Mouse (Mus musculus): ENCODE measurements around the gene Snd1. TPM values are rescaled to one million over a fixed set of nuclear protein-coding genes. Genes with fewer than 3 reads are reported as not detected.
A peak's percentile ranks its signal among the peaks of the same experiment; 100 is the strongest.

Snd1 gene
- polyA plus RNA-seq, 1 experiment from 2014 or later: 34.9 TPM

- WGBS (ENCODE audit: insufficient replicate concordance): 67% methylated on average over 11 of the region's 11 CpGs
- TF ChIP-seq CTCF (IDR thresholded peaks at IDR 0.05; ENCODE audit: low read depth) (no peak), EP300 (IDR thresholded peaks at IDR 0.05; ENCODE audit: low read depth) (no peak)
- peak; percentile 36 for ATAC-seq
- H3K4me1 ChIP-seq (ENCODE audit: insufficient read depth): peaks cover 8% of the 10 kb centered on the region
- no peak overlapping the region for H3K4me2 ChIP-seq (ENCODE audit: low read depth, low read length)
- no peaks in the 10 kb centered on the region for H3K27me3 ChIP-seq (ENCODE audit: insufficient read depth, low read length)
- DNase-seq: peak; percentile 54
- no peaks in the 10 kb centered on the region for H3K36me3 ChIP-seq (replicated peaks; ENCODE audit: insufficient read depth, low read length)
- H3K9ac ChIP-seq (replicated peaks): no peak overlapping the region
- no peak overlapping the region for H3K4me3 ChIP-seq (ENCODE audit: low read depth, low read length)
- H3K27ac ChIP-seq (ENCODE audit: low read depth): no peak overlapping the region
- no peaks in the 10 kb centered on the region for H3K9me3 ChIP-seq (ENCODE audit: low read length)
Observed at GRCm38 (mm10) chr6:28572991-28573759, 98.2 kb downstream of the Snd1 start.

- DNase-seq: no peak
- H3K27ac ChIP-seq (ENCODE audit: low read depth): no peak overlapping the region
Observed at GRCm38 (mm10) chr6:28576356-28577264, 101.7 kb downstream of the Snd1 start.

GRCm38 (mm10) chr6:28582847-28583246 is 107.9 kb downstream of the Snd1 start:
- no peaks in the 10 kb centered on the region for H3K4me1 ChIP-seq (ENCODE audit: insufficient read depth)
- H3K9me3 ChIP-seq (ENCODE audit: low read length): no peaks in the 10 kb centered on the region
- DNase-seq: no peak
- ATAC-seq: no peak
- H3K9ac ChIP-seq (replicated peaks): no peak overlapping the region
- H3K27me3 ChIP-seq (ENCODE audit: insufficient read depth, low read length): no peaks in the 10 kb centered on the region
- H3K27ac ChIP-seq (ENCODE audit: low read depth): no peak overlapping the region
- H3K4me2 ChIP-seq (ENCODE audit: low read depth, low read length): no peak overlapping the region
- H3K4me3 ChIP-seq (ENCODE audit: low read depth, low read length): no peak overlapping the region
- 88% methylated on average over 3 of the region's 3 CpGs for WGBS (ENCODE audit: insufficient replicate concordance)
- 0 out of 2 replicates have a peak, but pooled peaks cover 3% of the 10 kb centered on the region for H3K36me3 ChIP-seq (replicated peaks; ENCODE audit: insufficient read depth, low read length)
- TF ChIP-seq EP300 (IDR thresholded peaks at IDR 0.05; ENCODE audit: low read depth) (no peak), CTCF (IDR thresholded peaks at IDR 0.05; ENCODE audit: low read depth) (no peak)

More at GRCm38 (mm10) chr6:28576356-28577264, 101.7 kb downstream of the Snd1 start:
- Histone ChIP-seq H3K9ac (replicated peaks) (no peak overlapping the region), H3K4me1 (ENCODE audit: insufficient read depth) (peaks cover 8% of the 10 kb centered on the region), H3K4me3 (ENCODE audit: low read depth, low read length) (no peak overlapping the region), H3K27me3 (ENCODE audit: insufficient read depth, low read length) (no peaks in the 10 kb centered on the region), H3K36me3 (replicated peaks; ENCODE audit: insufficient read depth, low read length) (no peaks in the 10 kb centered on the region), H3K9me3 (ENCODE audit: low read length) (no peaks in the 10 kb centered on the region), H3K4me2 (ENCODE audit: low read depth, low read length) (no peak overlapping the region)
- ATAC-seq: no peak
- 66% methylated on average over 14 of the region's 14 CpGs for WGBS (ENCODE audit: insufficient replicate concordance)
- no peak for TF ChIP-seq CTCF (IDR thresholded peaks at IDR 0.05; ENCODE audit: low read depth)

GRCm38 (mm10) chr6:28583399-28583798 is 108.5 kb downstream of the Snd1 start:
- no peak for DNase-seq
- Histone ChIP-seq H3K36me3 (replicated peaks; ENCODE audit: insufficient read depth, low read length) (0 out of 2 replicates have a peak, but pooled peaks cover 3% of the 10 kb centered on the region), H3K4me3 (ENCODE audit: low read depth, low read length) (no peak overlapping the region), H3K4me2 (ENCODE audit: low read depth, low read length) (no peak overlapping the region), H3K9me3 (ENCODE audit: low read length) (no peaks in the 10 kb centered on the region), H3K9ac (replicated peaks) (no peak overlapping the region), H3K27me3 (ENCODE audit: insufficient read depth, low read length) (no peaks in the 10 kb centered on the region), H3K4me1 (ENCODE audit: insufficient read depth) (no peaks in the 10 kb centered on the region; the same call in 1 of the 2 replicates), H3K27ac (ENCODE audit: low read depth) (no peak overlapping the region)
- WGBS (ENCODE audit: insufficient replicate concordance): 89% methylated on average over 2 of the region's 2 CpGs
- no peak for TF ChIP-seq EP300 (IDR thresholded peaks at IDR 0.05; ENCODE audit: low read depth)
- no peak for TF ChIP-seq CTCF (IDR thresholded peaks at IDR 0.05; ENCODE audit: low read depth)
- no peak for ATAC-seq

GRCm38 (mm10) chr6:28586806-28587205 is 111.9 kb downstream of the Snd1 start:
- H3K4me2 ChIP-seq (ENCODE audit: low read depth, low read length): no peak overlapping the region
- no peak overlapping the region for H3K9ac ChIP-seq (replicated peaks)
- H3K36me3 ChIP-seq (replicated peaks; ENCODE audit: insufficient read depth, low read length): 0 out of 2 replicates have a peak, but pooled peaks cover 3% of the 10 kb centered on the region
- WGBS (ENCODE audit: insufficient replicate concordance): 50% methylated on average over 3 of the region's 3 CpGs
- no peak for DNase-seq
- no peak overlapping the region for H3K27ac ChIP-seq (ENCODE audit: low read depth)
- H3K4me3 ChIP-seq (ENCODE audit: low read depth, low read length): no peak overlapping the region
- H3K4me1 ChIP-seq (ENCODE audit: insufficient read depth): peaks cover 4% of the 10 kb centered on the region; the same call in 1 of the 2 replicates
- no peak for TF ChIP-seq EP300 (IDR thresholded peaks at IDR 0.05; ENCODE audit: low read depth)
- TF ChIP-seq CTCF (IDR thresholded peaks at IDR 0.05; ENCODE audit: low read depth): no peak
- H3K27me3 ChIP-seq (ENCODE audit: insufficient read depth, low read length): no peaks in the 10 kb centered on the region
- ATAC-seq: no peak
- no peaks in the 10 kb centered on the region for H3K9me3 ChIP-seq (ENCODE audit: low read length)

Measured in liver, postnatal 0 days (tissue).